Mouse (Mus musculus): ENCODE measurements at regions not wholly inside any gene's neighbourhood (a gene's known extent, or its start where the extent isn't known, plus 50 kb on each side); places are given as distances from the start of the nearest gene placed in this dataset.

DNA sequence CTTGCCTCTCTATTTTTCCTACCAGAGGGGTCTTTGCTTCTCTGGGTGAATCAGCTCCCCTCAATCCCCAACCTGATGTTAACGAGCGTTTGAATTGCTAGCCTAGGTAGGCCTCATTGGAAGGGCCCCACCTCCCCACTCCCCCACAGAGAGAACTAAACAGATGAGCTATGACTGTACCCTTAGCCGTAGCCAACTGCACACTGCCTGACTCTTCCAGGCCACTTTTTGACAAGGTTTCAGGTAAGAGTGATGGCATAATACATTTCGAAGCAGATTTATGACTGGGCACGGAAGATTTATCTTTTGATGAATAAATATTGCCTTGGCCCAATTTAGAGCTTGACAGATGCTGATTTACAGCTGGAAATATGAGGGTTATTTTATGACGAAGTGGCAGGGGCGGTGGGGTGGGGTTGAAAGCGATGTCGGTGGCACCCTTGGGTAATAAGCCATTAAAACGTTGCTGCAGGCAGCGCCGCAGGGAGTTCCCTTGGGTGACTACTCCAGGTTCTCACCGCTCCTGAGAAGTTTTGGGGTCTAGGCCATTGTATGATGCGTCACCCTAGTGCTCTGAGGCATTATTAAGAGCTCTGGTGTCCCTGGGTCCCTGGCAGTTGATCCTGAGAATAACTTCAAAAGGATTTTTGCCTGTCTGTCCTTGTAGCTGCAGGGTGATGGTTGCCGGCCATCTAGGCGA is 159.7 kb upstream of the Mrps10 start:
- DNase-seq (ENCODE audit: low spot score): no peak
- no peaks in the 10 kb centered on the region for H3K36me3 ChIP-seq (ENCODE audit: insufficient read depth, low read length)
- ATAC-seq: no peak
- no peak overlapping the region for H3K9ac ChIP-seq (replicated peaks; ENCODE audit: low read length)
- WGBS: 80% methylated on average over 16 of the region's 16 CpGs
- no peak overlapping the region for H3K4me2 ChIP-seq (ENCODE audit: low read depth, low read length)
- no peak overlapping the region for H3K27ac ChIP-seq
- TF ChIP-seq CTCF (IDR thresholded peaks at IDR 0.05; ENCODE audit: low read depth): no peak
- no peak overlapping the region for H3K4me3 ChIP-seq (ENCODE audit: low read length)
- no peaks in the 10 kb centered on the region for H3K4me1 ChIP-seq (ENCODE audit: insufficient read depth, low read length)
- no peaks in the 10 kb centered on the region for H3K9me3 ChIP-seq (ENCODE audit: low read length)
- H3K27me3 ChIP-seq (ENCODE audit: insufficient read depth, low read length): no peaks in the 10 kb centered on the region

DNA sequence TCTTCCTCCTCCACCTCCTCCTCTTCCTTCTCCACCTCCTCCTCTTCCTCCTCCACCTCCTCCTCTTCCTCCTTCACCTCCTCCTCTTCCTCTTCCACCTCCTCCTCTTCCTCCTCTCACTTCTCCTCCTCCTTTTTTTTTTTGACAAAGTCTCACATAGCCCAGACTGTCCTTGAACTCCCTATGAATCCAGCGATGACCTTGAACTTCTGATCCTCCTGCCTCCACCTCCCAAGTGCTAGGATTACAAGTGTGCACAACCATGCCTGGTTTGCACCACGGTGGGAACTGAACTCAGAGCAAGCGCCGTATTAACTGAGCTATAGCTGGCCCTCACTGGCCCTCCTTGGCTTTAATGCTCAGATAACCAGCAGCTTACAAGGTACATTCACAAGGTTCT is 161.2 kb upstream of the Mrps10 start:
- DNase-seq (ENCODE audit: low spot score) (no peak), ATAC-seq (no peak)
- Histone ChIP-seq H3K27me3 (ENCODE audit: insufficient read depth, low read length) (no peaks in the 10 kb centered on the region), H3K9ac (replicated peaks; ENCODE audit: low read length) (no peak overlapping the region), H3K4me2 (ENCODE audit: low read depth, low read length) (no peak overlapping the region), H3K36me3 (ENCODE audit: insufficient read depth, low read length) (no peaks in the 10 kb centered on the region), H3K9me3 (ENCODE audit: low read length) (no peaks in the 10 kb centered on the region), H3K4me1 (ENCODE audit: insufficient read depth, low read length) (no peaks in the 10 kb centered on the region), H3K4me3 (ENCODE audit: low read length) (no peak overlapping the region), H3K27ac (no peak overlapping the region)
- TF ChIP-seq CTCF (IDR thresholded peaks at IDR 0.05; ENCODE audit: low read depth): no peak
- 96% methylated on average over 4 of the region's 4 CpGs for WGBS

DNA sequence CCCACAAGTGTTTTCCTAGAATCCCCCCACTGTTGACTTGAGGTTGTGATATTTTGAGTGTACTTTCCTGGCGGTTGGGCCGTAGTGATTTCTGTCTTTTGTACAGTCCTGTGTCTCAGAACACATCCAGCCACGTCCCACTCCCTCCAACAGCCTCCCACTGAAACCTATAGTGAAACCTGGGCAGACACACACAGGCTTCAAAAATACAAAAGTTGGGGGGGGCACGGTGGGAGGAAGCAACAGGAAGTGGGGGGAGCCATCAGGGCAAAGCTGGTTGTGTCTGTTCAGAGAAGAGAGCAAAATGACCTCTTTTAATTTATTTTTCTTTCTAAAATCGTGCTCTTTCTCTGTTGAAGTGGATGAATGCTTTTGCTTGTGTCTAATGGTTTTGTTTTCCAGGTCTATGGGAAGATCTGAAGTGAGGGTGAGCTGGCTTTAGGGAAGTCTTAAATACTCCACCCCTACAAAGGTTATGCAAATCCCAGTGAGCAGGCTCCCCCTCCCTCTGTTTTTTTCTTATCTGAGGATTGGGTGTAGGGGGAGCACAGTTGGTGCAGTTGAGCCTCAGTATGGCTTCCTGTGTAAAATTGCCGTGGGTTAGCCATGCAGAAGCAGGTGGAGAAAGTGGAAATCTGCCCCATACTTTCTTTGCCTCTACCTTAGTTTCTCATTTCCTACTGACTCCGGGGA is 164.1 kb upstream of the Mrps10 start:
- Histone ChIP-seq H3K4me1 (ENCODE audit: insufficient read depth, low read length) (no peaks in the 10 kb centered on the region), H3K4me2 (ENCODE audit: low read depth, low read length) (no peak overlapping the region), H3K9ac (replicated peaks; ENCODE audit: low read length) (no peak overlapping the region), H3K36me3 (ENCODE audit: insufficient read depth, low read length) (no peaks in the 10 kb centered on the region), H3K4me3 (ENCODE audit: low read length) (no peak overlapping the region), H3K27ac (no peak overlapping the region), H3K9me3 (ENCODE audit: low read length) (no peaks in the 10 kb centered on the region), H3K27me3 (ENCODE audit: insufficient read depth, low read length) (no peaks in the 10 kb centered on the region)
- DNase-seq (ENCODE audit: low spot score) (no peak), ATAC-seq (no peak)
- 75% methylated on average over 7 of the region's 7 CpGs for WGBS
- no peak for TF ChIP-seq CTCF (IDR thresholded peaks at IDR 0.05; ENCODE audit: low read depth)

DNA sequence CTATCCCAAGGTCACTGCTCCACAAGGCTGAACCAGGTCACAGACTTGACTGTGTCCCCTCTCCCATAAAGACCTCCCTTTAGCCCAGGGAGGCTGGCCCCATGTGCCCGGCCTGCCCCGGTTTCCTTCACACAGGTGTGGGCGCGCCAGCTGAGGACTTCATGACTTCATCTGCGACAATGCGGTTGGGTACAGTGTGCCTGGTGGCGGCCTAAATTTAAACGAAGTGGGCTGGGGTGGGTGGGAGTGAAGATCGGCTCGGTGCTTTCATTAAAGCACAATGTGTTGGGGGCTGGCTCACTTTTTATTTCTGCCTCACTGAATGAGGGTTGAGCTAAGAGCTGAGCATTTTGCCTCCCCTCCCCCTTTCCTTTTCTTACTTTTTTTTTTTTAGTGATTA is 169.5 kb upstream of the Mrps10 start:
- H3K27ac ChIP-seq: no peak overlapping the region
- ATAC-seq (no peak), DNase-seq (ENCODE audit: low spot score) (no peak)

DNA sequence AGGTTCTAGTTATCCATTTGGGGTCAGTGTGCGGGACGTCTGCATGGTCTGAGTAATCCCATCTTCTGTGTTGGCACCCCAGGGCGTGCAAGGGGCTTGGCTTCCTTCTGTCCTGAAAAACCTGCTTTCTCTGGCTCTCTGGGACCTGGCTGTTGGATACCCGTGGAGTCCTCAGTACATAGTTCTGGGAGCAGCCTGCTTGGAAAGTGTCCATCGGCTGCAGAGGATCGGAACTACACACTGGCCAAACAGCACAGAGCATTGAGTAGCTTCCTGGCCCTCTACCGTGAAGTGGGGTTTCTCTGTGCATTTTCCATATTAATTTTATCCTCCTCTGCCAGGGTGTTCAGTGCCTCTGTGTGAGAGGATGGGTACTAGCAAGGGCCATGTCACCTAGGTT is 170.7 kb upstream of the Mrps10 start:
- Histone ChIP-seq H3K4me2 (ENCODE audit: low read depth, low read length) (no peak overlapping the region), H3K4me1 (ENCODE audit: insufficient read depth, low read length) (no peaks in the 10 kb centered on the region), H3K27me3 (ENCODE audit: insufficient read depth, low read length) (no peaks in the 10 kb centered on the region), H3K36me3 (ENCODE audit: insufficient read depth, low read length) (no peaks in the 10 kb centered on the region), H3K27ac (no peak overlapping the region), H3K9ac (replicated peaks; ENCODE audit: low read length) (no peak overlapping the region), H3K9me3 (ENCODE audit: low read length) (peaks cover 4% of the 10 kb centered on the region; the same call in 1 of the 2 replicates), H3K4me3 (ENCODE audit: low read length) (no peak overlapping the region)
- 0 out of 2 replicates have a peak, but pooled peaks have one; percentile 24 for ATAC-seq
- TF ChIP-seq CTCF (IDR thresholded peaks at IDR 0.05; ENCODE audit: low read depth): no peak
- 59% methylated on average over 7 of the region's 7 CpGs for WGBS
- no peak for DNase-seq (ENCODE audit: low spot score)

More for the DNA sequence above, 169.5 kb upstream of the Mrps10 start:
- Histone ChIP-seq H3K36me3 (ENCODE audit: insufficient read depth, low read length) (no peaks in the 10 kb centered on the region), H3K4me1 (ENCODE audit: insufficient read depth, low read length) (no peaks in the 10 kb centered on the region), H3K4me3 (ENCODE audit: low read length) (no peak overlapping the region), H3K9me3 (ENCODE audit: low read length) (peaks cover 4% of the 10 kb centered on the region; the same call in 1 of the 2 replicates), H3K4me2 (ENCODE audit: low read depth, low read length) (no peak overlapping the region), H3K9ac (replicated peaks; ENCODE audit: low read length) (no peak overlapping the region), H3K27me3 (ENCODE audit: insufficient read depth, low read length) (no peaks in the 10 kb centered on the region)
- 68% methylated on average over 10 of the region's 10 CpGs for WGBS
- no peak for TF ChIP-seq CTCF (IDR thresholded peaks at IDR 0.05; ENCODE audit: low read depth)

DNA sequence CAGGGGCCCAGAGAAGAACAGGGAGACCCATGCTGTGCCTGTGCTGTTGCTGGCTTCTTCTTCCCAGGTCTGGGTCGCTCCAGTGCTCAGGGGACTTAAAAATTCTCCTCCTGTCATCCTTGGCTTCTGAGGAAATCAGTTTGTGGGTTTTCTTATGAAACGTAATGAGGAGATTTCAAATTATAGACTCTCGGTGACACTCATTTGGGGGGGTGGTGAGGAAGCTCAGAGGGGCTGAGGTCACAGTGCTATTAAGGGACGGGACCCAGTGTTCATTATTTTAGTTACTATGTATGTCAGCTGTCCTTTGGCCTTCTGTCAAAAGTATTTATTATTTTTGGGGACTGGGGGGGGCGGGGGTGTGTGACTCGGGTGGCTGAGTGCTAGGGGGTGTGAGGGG is 171.7 kb upstream of the Mrps10 start:
- H3K27me3 ChIP-seq (ENCODE audit: insufficient read depth, low read length): no peaks in the 10 kb centered on the region
- H3K9me3 ChIP-seq (ENCODE audit: low read length): peaks cover 4% of the 10 kb centered on the region; the same call in 1 of the 2 replicates
- H3K9ac ChIP-seq (replicated peaks; ENCODE audit: low read length): no peak overlapping the region
- no peak for DNase-seq (ENCODE audit: low spot score)
- 68% methylated on average over 6 of the region's 6 CpGs for WGBS
- no peak for ATAC-seq
- no peak overlapping the region for H3K4me2 ChIP-seq (ENCODE audit: low read depth, low read length)
- no peaks in the 10 kb centered on the region for H3K36me3 ChIP-seq (ENCODE audit: insufficient read depth, low read length)
- H3K4me3 ChIP-seq (ENCODE audit: low read length): no peak overlapping the region
- H3K4me1 ChIP-seq (ENCODE audit: insufficient read depth, low read length): no peaks in the 10 kb centered on the region
- no peak for TF ChIP-seq CTCF (IDR thresholded peaks at IDR 0.05; ENCODE audit: low read depth)
- H3K27ac ChIP-seq: no peak overlapping the region

DNA sequence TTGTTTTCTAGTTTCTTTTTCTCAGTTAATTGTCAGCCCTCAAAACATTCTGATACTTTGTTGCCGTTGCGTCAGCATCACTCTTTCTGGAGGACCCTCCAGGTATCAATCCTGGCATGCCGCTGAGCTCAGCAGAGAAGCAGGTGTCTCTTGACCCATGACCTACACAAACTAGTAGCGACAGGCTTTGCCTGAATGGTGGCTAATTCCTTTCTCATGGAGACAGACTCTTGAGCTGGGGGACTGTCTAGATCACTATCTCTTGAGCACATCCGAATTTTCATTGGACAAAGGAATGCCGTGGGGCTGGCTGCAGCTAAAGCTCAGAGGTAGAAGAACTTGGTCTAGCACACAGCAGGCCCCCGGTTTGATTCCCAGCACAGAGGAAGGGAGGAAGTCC is 172.7 kb upstream of the Mrps10 start:
- WGBS: 75% methylated on average over 7 of the region's 7 CpGs
- DNase-seq (ENCODE audit: low spot score): no peak

More for the DNA sequence above, 172.7 kb upstream of the Mrps10 start:
- Histone ChIP-seq H3K27me3 (ENCODE audit: insufficient read depth, low read length) (no peaks in the 10 kb centered on the region), H3K9me3 (ENCODE audit: low read length) (peaks cover 4% of the 10 kb centered on the region; the same call in 1 of the 2 replicates), H3K4me2 (ENCODE audit: low read depth, low read length) (no peak overlapping the region), H3K27ac (no peak overlapping the region), H3K36me3 (ENCODE audit: insufficient read depth, low read length) (no peaks in the 10 kb centered on the region), H3K9ac (replicated peaks; ENCODE audit: low read length) (no peak overlapping the region), H3K4me1 (ENCODE audit: insufficient read depth, low read length) (no peaks in the 10 kb centered on the region), H3K4me3 (ENCODE audit: low read length) (no peak overlapping the region)
- no peak for ATAC-seq
- TF ChIP-seq CTCF (IDR thresholded peaks at IDR 0.05; ENCODE audit: low read depth): no peak

Data from hindbrain, postnatal 0 days (tissue).